Mouse (Mus musculus): ENCODE measurements around the gene Kif21b. TPM values are rescaled to one million over a fixed set of nuclear protein-coding genes. Genes with fewer than 3 reads are reported as not detected.

Gene Kif21b
- polyA plus RNA-seq, 1 experiment from 2014 or later: 50.0 TPM

GRCm38 (mm10) chr1:136139990-136140640 lies 8.9 kb downstream of the Kif21b start:
- peak overlapping the region; percentile 18 for H3K9ac ChIP-seq
- peak overlapping the region; percentile 76 for H3K27ac ChIP-seq (replicated peaks)
- H3K9me3 ChIP-seq: no peaks in the 10 kb centered on the region
- peaks cover 89% of the 10 kb centered on the region for H3K4me1 ChIP-seq (replicated peaks)
- H3K4me3 ChIP-seq: peak overlapping the region; percentile 31
- under 1% methylated on average over 32 of the region's 32 CpGs for WGBS
- H3K27me3 ChIP-seq: no peaks in the 10 kb centered on the region
- H3K36me3 ChIP-seq: peaks cover 5% of the 10 kb centered on the region; the same call in 1 of the 2 replicates
- peak; percentile 57 for ATAC-seq (ENCODE audit: low FRiP score, low read depth)
- peak overlapping the region; percentile 55 for H3K4me2 ChIP-seq

- WGBS: 78% methylated on average over 11 of the region's 11 CpGs
- ATAC-seq (ENCODE audit: low FRiP score, low read depth): no peak
- no peak overlapping the region for H3K9ac ChIP-seq
- peaks cover 15% of the 10 kb centered on the region for H3K36me3 ChIP-seq
- no peak overlapping the region for H3K4me3 ChIP-seq
- H3K4me1 ChIP-seq (replicated peaks): peaks cover 77% of the 10 kb centered on the region
- H3K9me3 ChIP-seq: no peaks in the 10 kb centered on the region
- H3K27ac ChIP-seq (replicated peaks): peak overlapping the region; percentile 65
- H3K4me2 ChIP-seq: no peak overlapping the region
- H3K27me3 ChIP-seq: no peaks in the 10 kb centered on the region
Observed at GRCm38 (mm10) chr1:136141176-136141950, 10.2 kb downstream of the Kif21b start.

GRCm38 (mm10) chr1:136142336-136142735 lies 11.1 kb downstream of the Kif21b start:
- H3K4me2 ChIP-seq: peak overlapping the region; percentile 28; the same call in 1 of the 2 replicates

GRCm38 (mm10) chr1:136143514-136143913 lies 12.3 kb downstream of the Kif21b start:
- WGBS: 39% methylated on average over 10 of the region's 10 CpGs
- Histone ChIP-seq H3K27me3 (no peaks in the 10 kb centered on the region), H3K27ac (replicated peaks) (no peak overlapping the region), H3K4me3 (no peak overlapping the region), H3K4me1 (replicated peaks) (peaks cover 55% of the 10 kb centered on the region), H3K4me2 (no peak overlapping the region), H3K36me3 (peaks cover 32% of the 10 kb centered on the region), H3K9me3 (no peaks in the 10 kb centered on the region), H3K9ac (no peak overlapping the region)
- 0 out of 2 replicates have a peak, but pooled peaks have one; percentile 9 for ATAC-seq (ENCODE audit: low FRiP score, low read depth)

More at GRCm38 (mm10) chr1:136142336-136142735, 11.1 kb downstream of the Kif21b start:
- WGBS: 6% methylated on average over 6 of the region's 6 CpGs
- Histone ChIP-seq H3K27me3 (no peaks in the 10 kb centered on the region), H3K9ac (no peak overlapping the region), H3K36me3 (peaks cover 20% of the 10 kb centered on the region), H3K27ac (replicated peaks) (peak overlapping the region; percentile 65), H3K4me1 (replicated peaks) (peaks cover 67% of the 10 kb centered on the region), H3K9me3 (no peaks in the 10 kb centered on the region), H3K4me3 (no peak overlapping the region)
- ATAC-seq (ENCODE audit: low FRiP score, low read depth): peak; percentile 28

- Histone ChIP-seq H3K27me3 (no peaks in the 10 kb centered on the region), H3K4me2 (no peak overlapping the region), H3K9me3 (no peaks in the 10 kb centered on the region), H3K4me1 (replicated peaks) (no peaks in the 10 kb centered on the region), H3K4me3 (no peak overlapping the region), H3K36me3 (peaks cover 92% of the 10 kb centered on the region), H3K27ac (replicated peaks) (no peak overlapping the region), H3K9ac (no peak overlapping the region)
- 77% methylated on average over 9 of the region's 9 CpGs for WGBS
- no peak for ATAC-seq (ENCODE audit: low FRiP score, low read depth)
Observed at GRCm38 (mm10) chr1:136149702-136150101, 18.5 kb downstream of the Kif21b start.

- no peak for ATAC-seq (ENCODE audit: low FRiP score, low read depth)
Observed at GRCm38 (mm10) chr1:136151371-136151770, 20.2 kb downstream of the Kif21b start.

GRCm38 (mm10) chr1:136156304-136156703 lies 25.1 kb downstream of the Kif21b start:
- peaks cover 97% of the 10 kb centered on the region for H3K36me3 ChIP-seq
- no peak for ATAC-seq (ENCODE audit: low FRiP score, low read depth)
- no peak overlapping the region for H3K27ac ChIP-seq (replicated peaks)
- WGBS: 97% methylated on average over 4 of the region's 4 CpGs
- H3K27me3 ChIP-seq: no peaks in the 10 kb centered on the region
- no peak overlapping the region for H3K4me2 ChIP-seq
- no peak overlapping the region for H3K9ac ChIP-seq
- H3K9me3 ChIP-seq: no peaks in the 10 kb centered on the region
- H3K4me3 ChIP-seq: no peak overlapping the region
- H3K4me1 ChIP-seq (replicated peaks): no peaks in the 10 kb centered on the region

More at GRCm38 (mm10) chr1:136151371-136151770, 20.2 kb downstream of the Kif21b start:
- no peaks in the 10 kb centered on the region for H3K9me3 ChIP-seq
- no peak overlapping the region for H3K9ac ChIP-seq
- WGBS: 86% methylated on average over 8 of the region's 8 CpGs
- no peaks in the 10 kb centered on the region for H3K4me1 ChIP-seq (replicated peaks)
- H3K36me3 ChIP-seq: peaks cover 95% of the 10 kb centered on the region
- H3K4me2 ChIP-seq: no peak overlapping the region
- no peak overlapping the region for H3K27ac ChIP-seq (replicated peaks)
- no peaks in the 10 kb centered on the region for H3K27me3 ChIP-seq
- H3K4me3 ChIP-seq: no peak overlapping the region

GRCm38 (mm10) chr1:136156951-136157350 lies 25.8 kb downstream of the Kif21b start:
- Histone ChIP-seq H3K27ac (replicated peaks) (no peak overlapping the region), H3K4me1 (replicated peaks) (no peaks in the 10 kb centered on the region), H3K27me3 (no peaks in the 10 kb centered on the region), H3K4me2 (no peak overlapping the region), H3K4me3 (no peak overlapping the region), H3K36me3 (peaks cover 97% of the 10 kb centered on the region), H3K9me3 (no peaks in the 10 kb centered on the region), H3K9ac (no peak overlapping the region)
- 91% methylated on average over 4 of the region's 4 CpGs for WGBS
- no peak for ATAC-seq (ENCODE audit: low FRiP score, low read depth)

GRCm38 (mm10) chr1:136159830-136160229 lies 28.6 kb downstream of the Kif21b start:
- no peak overlapping the region for H3K4me3 ChIP-seq
- WGBS: 55% methylated on average over 11 of the region's 12 CpGs
- no peak for ATAC-seq (ENCODE audit: low FRiP score, low read depth)
- no peaks in the 10 kb centered on the region for H3K9me3 ChIP-seq
- H3K36me3 ChIP-seq: peaks cover 97% of the 10 kb centered on the region
- no peaks in the 10 kb centered on the region for H3K4me1 ChIP-seq (replicated peaks)
- no peak overlapping the region for H3K9ac ChIP-seq
- H3K27me3 ChIP-seq: no peaks in the 10 kb centered on the region
- no peak overlapping the region for H3K27ac ChIP-seq (replicated peaks)
- no peak overlapping the region for H3K4me2 ChIP-seq

GRCm38 (mm10) chr1:136160297-136160696 lies 29.1 kb downstream of the Kif21b start:
- H3K27ac ChIP-seq (replicated peaks): no peak overlapping the region
- no peaks in the 10 kb centered on the region for H3K9me3 ChIP-seq
- H3K4me3 ChIP-seq: no peak overlapping the region
- H3K36me3 ChIP-seq: peaks cover 98% of the 10 kb centered on the region
- 0 out of 2 replicates have a peak, but pooled peaks cover 3% of the 10 kb centered on the region for H3K4me1 ChIP-seq (replicated peaks)
- H3K27me3 ChIP-seq: no peaks in the 10 kb centered on the region
- no peak overlapping the region for H3K4me2 ChIP-seq
- WGBS: 92% methylated on average over 12 of the region's 12 CpGs
- no peak for ATAC-seq (ENCODE audit: low FRiP score, low read depth)
- no peak overlapping the region for H3K9ac ChIP-seq

- no peak for ATAC-seq (ENCODE audit: low FRiP score, low read depth)
Observed at GRCm38 (mm10) chr1:136160930-136161329, 29.7 kb downstream of the Kif21b start.

GRCm38 (mm10) chr1:136161333-136161921 lies 30.2 kb downstream of the Kif21b start:
- no peaks in the 10 kb centered on the region for H3K9me3 ChIP-seq
- 94% methylated on average over 7 of the region's 7 CpGs for WGBS
- H3K4me1 ChIP-seq (replicated peaks): 0 out of 2 replicates have a peak, but pooled peaks cover 4% of the 10 kb centered on the region
- no peak overlapping the region for H3K4me3 ChIP-seq
- no peak overlapping the region for H3K27ac ChIP-seq (replicated peaks)
- peaks cover 95% of the 10 kb centered on the region for H3K36me3 ChIP-seq
- no peaks in the 10 kb centered on the region for H3K27me3 ChIP-seq
- H3K4me2 ChIP-seq: no peak overlapping the region
- no peak for ATAC-seq (ENCODE audit: low FRiP score, low read depth)
- no peak overlapping the region for H3K9ac ChIP-seq

More at GRCm38 (mm10) chr1:136160930-136161329, 29.7 kb downstream of the Kif21b start:
- no peak overlapping the region for H3K27ac ChIP-seq (replicated peaks)
- H3K9me3 ChIP-seq: no peaks in the 10 kb centered on the region
- 0 out of 2 replicates have a peak, but pooled peaks cover 4% of the 10 kb centered on the region for H3K4me1 ChIP-seq (replicated peaks)
- H3K27me3 ChIP-seq: no peaks in the 10 kb centered on the region
- whole genome bisulfite sequencing: 93% methylated on average over 6 of the region's 6 CpGs
- no peak overlapping the region for H3K4me3 ChIP-seq
- no peak overlapping the region for H3K9ac ChIP-seq
- H3K4me2 ChIP-seq: no peak overlapping the region
- peaks cover 98% of the 10 kb centered on the region for H3K36me3 ChIP-seq

Measured in hindbrain, embryonic 15.5 days (tissue).